Mouse (Mus musculus) c-Kit-negative CD71-positive TER-119-positive erythroid progenitor cells, embryonic 14.5 days (primary cell): ENCODE results near the gene Purb.

Experiments
- DNase-seq: peaks from one replicate; pipeline ENCODE4 v3.0.0-alpha.2; 2013; ENCODE audit warnings: low read depth, low spot score

Gene Purb

GRCm38 (mm10) chr11:6475867-6476484, at the start of gene Purb:
Gene Purb, minus strand, starts transcription at chr11:6475917.
- peak; percentile 79 for DNase-seq

- DNase-seq: no peak
Measured at GRCm38 (mm10) chr11:6525241-6525640, 49.5 kb upstream of the Purb start.

- DNase-seq: no peak
Measured at GRCm38 (mm10) chr11:6524880-6525238, 49.1 kb upstream of the Purb start.

GRCm38 (mm10) chr11:6524165-6524879, 48.6 kb upstream of the Purb start:
- DNase-seq: no peak

GRCm38 (mm10) chr11:6523662-6524088, 48.0 kb upstream of the Purb start:
- DNase-seq: no peak

- no peak for DNase-seq
Measured at GRCm38 (mm10) chr11:6522782-6523525, 47.2 kb upstream of the Purb start.

GRCm38 (mm10) chr11:6520507-6521173, 44.9 kb upstream of the Purb start, which contains the start of gene Myo1g:
Gene Myo1g, minus strand, starts transcription at chr11:6520965.
- no peak for DNase-seq

GRCm38 (mm10) chr11:6519491-6520033, 43.8 kb upstream of the Purb start:
- no peak for DNase-seq

GRCm38 (mm10) chr11:6514837-6515236, 39.1 kb upstream of the Purb start:
- no peak for DNase-seq

GRCm38 (mm10) chr11:6508269-6508876, 32.7 kb upstream of the Purb start:
- DNase-seq: no peak

- no peak for DNase-seq
Measured at GRCm38 (mm10) chr11:6506516-6506915, 30.8 kb upstream of the Purb start.

- DNase-seq: no peak
Measured at GRCm38 (mm10) chr11:6504689-6505088, 29.0 kb upstream of the Purb start.

GRCm38 (mm10) chr11:6504226-6504625, 28.5 kb upstream of the Purb start:
- no peak for DNase-seq

- DNase-seq: no peak
Measured at GRCm38 (mm10) chr11:6502506-6502905, 26.8 kb upstream of the Purb start.

GRCm38 (mm10) chr11:6497311-6497948, 21.7 kb upstream of the Purb start:
- no peak for DNase-seq

GRCm38 (mm10) chr11:6489691-6490503, 14.2 kb upstream of the Purb start:
- no peak for DNase-seq

- no peak for DNase-seq
Measured at GRCm38 (mm10) chr11:6489257-6489656, 13.5 kb upstream of the Purb start.

GRCm38 (mm10) chr11:6488041-6488684, 12.4 kb upstream of the Purb start:
- DNase-seq: no peak

- no peak for DNase-seq
Measured at GRCm38 (mm10) chr11:6487496-6487895, 11.8 kb upstream of the Purb start.
